Mouse (Mus musculus): ENCODE measurements around the gene Enpp6. TPM values are rescaled to one million over a fixed set of nuclear protein-coding genes. Genes with fewer than 3 reads are reported as not detected.
A peak's percentile ranks its signal among the peaks of the same experiment; 100 is the strongest.

Gene Enpp6
- total RNA-seq, 2 experiments from 2014 or later = 1.5 to 4.6 TPM

DNA sequence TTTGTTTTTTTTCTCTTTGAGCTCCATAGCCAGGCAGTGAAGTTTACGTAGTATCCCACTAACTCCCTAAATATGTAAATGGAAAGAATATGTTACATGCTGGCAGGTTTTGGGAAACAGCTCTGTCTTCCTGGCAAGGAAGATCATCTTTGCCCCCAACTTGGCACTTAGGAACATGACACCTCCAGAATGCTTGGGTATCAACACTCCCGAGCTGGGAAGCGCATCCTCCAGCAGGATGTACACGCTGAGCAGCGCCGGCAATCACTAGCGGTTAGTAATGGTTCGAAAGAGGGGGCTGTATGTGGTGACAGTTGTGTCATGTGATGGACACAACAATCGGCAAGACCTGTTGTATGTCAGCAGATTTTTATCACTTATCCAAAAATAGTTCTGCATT, 80.4 kb downstream of the Enpp6 start:
- no peak for DNase-seq

DNA sequence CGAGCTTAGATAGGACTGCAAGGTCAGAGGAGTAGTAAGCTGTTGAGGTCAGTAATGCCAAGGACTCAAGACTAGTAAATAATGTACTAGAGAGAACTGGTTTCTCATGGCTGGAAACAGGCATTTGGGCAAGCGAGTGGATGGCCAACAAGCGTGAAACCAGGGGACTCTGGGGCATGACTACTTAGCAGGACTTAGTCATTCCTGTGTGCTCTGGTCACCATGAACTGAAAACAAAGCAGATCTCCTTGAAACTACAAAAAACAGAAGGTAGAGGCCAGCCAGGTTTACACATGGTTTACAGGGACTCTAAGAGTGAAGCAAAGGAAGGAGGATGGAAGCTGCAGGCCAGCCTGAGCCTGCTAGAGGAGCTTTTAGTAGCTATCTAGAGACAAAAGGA, 82.9 kb downstream of the Enpp6 start:
- no peak for DNase-seq

DNA sequence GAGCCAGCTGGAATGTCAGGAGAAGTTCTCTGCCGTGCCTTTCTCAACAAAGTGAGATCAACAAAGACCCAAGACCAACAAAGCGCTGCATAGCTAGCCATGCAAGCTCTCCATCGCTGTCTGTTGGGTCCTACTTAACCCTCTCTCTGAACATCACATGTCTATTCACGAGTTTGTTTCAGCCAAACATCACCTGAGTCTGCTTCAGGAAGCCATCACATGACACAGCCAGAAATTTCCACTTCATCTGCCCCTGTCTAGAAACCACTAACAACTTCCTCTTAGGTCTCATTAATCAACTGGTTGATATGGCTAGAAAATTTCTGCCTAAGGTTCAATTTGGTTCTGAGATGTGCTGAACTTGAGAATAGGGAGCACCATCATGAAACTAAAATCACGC, 85.3 kb downstream of the Enpp6 start:
- DNase-seq = no peak

DNA sequence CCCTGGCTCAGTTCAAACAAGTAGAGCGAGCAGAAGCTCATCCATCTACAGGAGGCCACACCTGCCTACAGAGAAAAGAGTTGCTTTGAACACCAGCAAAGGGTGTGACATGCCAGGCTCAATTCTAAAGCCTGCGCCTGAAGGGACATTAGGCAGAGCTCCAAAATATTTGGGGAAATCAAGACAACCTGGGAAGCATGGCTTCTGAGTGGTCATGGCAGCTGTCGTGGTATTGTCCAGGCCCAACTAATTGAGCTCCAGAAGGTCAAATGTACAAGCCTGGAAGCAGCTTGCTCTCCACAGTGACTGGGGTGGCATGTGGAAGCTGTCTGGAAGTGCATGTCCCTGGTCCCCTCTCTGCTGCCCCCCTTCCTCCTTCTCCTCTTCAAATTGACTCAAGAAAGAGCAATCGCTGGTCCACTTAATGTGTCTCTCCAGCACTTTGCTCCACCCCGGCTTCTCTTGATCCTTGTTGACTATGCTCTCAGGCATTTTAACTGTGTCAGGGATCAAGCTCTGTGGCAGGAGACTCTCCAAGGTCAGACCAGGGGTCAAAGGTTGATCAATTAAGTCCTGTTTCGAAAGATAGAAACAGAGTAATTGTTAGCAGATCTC, 89.4 kb downstream of the Enpp6 start:
- DNase-seq = no peak

DNA sequence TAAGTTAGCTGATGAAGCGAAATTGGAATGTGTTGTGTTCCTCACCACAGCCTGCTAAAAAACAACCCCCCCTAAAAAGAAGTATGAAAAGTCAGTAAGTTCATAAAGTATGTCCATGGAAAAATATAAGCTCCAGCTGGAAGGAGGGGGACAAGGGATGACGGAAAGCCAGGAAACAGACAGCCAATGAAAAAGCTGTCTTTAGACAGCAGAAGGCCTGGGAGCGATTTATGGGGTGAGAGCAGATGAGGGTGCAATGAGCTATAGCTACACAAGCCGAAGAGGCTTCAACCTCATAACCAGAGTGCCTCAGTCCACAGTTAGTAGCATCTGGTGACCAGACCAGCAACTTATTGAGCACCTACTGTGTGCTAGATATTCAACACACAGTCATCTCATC, 93.3 kb downstream of the Enpp6 start:
- DNase-seq = no peak

DNA sequence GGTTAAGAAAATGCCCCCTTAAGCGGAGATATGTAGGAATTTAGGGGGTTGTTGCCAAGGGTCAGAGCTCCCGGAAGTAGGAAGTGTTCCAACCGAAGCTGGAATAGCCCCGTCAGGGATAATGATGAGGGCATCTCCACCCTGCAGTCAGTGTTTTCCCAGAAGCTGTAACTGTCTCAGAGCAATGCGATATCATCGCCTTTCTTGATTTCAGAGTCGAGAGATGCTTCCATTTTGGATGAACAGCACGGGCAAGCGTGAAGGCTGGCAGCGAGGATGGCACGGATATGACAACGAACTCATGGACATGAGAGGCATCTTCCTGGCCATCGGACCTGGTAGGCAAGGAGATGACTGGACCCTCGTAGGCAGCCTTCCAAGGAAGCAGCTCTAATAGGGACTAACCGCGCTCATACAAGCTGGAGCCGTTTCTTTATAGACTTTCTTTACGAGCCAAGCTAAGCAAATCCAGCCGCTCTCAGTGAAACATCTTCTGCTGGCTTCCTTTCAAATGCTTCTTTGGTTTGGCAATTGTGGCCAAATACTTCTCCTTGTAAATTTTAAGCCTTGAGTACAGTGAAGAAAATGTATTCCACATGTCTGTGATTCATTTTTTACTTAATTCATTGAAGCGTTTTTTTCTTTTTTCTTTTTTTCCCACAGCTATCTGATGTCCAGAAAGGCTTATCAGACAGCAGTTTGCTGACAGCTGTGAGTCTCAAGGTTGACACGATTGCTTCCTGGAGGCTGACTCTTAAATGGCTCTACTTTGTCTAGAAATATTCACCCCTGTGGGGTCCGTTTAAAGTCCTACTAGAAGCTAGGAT, 95.7 kb downstream of the Enpp6 start:
- DNase-seq = peak in 1 of 2 experiments; percentile 8

DNA sequence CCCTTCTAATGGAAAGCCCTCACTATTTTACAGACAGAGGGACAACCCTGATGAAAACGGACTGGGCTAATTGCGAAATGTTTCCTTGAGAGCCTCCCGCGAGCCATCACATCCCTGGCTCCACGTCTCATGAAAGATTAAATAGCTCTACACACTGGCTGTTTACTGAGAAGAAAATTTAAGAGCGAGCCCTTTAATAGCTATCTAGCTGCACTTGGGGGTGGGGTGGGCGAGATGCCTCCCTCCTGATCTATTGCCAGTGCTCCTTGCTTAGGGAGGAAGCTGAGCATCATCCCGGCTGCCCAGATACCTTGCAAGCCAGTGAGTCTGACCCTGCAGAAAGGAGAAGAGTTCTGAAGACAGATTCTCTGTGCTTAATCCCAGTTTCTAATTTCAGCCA, 103.3 kb downstream of the Enpp6 start:
- no peak for DNase-seq

- DNase-seq = no peak
Measured at GRCm38 (mm10) chr8:47105617-47106016, 118.9 kb downstream of the Enpp6 start.

GRCm38 (mm10) chr8:47114133-47114796, 127.6 kb downstream of the Enpp6 start:
- DNase-seq = peak; percentile 38 to 44

DNA sequence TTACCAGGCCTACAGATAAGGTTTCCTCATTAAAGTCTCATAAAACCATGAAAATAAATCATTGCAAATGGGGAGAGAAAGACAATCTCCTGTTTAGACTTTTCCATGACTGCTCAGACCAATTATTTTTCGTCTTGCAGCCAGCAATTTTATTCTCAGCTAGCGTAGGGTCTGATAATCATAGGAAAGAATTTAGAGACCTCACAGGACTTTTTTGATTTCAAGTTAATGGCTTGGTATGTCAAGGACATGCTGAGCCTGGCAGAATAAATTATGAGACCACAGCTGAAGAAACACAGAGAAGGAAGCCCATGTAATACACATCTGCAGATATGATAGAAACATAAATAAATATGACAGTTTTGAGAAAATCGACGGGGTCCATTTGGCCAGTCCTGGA, 130.6 kb downstream of the Enpp6 start:
- no peak for DNase-seq

GRCm38 (mm10) chr8:47119895-47120294, 133.2 kb downstream of the Enpp6 start:
- no peak for DNase-seq

GRCm38 (mm10) chr8:47128859-47129258, 142.2 kb downstream of the Enpp6 start:
- no peak for DNase-seq

DNA sequence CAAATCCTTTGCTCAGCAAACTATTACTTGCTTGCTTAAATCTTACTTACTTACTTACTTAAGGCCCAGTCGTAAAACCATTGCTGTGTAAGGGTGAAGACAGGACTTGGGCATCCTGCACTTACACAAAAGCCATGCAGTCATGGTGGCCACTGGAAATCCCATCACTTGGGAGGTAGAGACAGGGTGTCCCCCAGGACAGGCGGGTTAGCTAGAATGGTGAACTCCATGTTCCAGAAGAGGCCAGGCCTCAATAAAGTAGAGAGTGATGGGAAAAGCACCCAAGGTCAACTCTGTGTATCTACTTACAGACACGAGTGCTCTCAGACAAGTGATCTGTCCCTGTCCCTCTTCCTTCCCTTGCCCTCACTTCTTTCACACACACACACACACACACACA, 146.7 kb downstream of the Enpp6 start:
- DNase-seq = no peak

GRCm38 (mm10) chr8:47134736-47135135, 148.0 kb downstream of the Enpp6 start:
- DNase-seq = no peak

DNA sequence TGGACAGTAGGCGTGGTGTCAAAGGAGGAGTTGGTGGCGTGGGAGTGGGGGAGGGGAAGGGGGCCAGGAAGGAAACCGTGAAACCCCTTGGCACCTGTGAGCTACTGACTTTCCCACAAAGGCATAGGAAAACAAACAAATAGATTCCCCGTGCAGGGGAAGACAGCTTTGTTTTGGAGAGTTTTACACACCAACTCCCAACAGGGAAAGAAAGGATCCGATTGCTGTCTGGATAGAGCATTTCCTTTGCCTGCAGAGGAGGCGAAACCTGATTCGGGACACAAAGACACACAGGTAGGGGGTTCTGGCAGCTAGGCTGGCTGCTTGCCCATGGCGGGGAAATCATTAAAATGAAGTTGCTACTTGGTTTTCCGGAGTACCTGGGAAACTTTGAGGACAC, 148.9 kb downstream of the Enpp6 start:
- no peak for DNase-seq

GRCm38 (mm10) chr8:47136047-47136446, 149.4 kb downstream of the Enpp6 start:
- DNase-seq = no peak

- no peak for DNase-seq
Measured at GRCm38 (mm10) chr8:47145258-47145657, 158.6 kb downstream of the Enpp6 start.

Other genes starting within 250 kb of the Enpp6 start
- gene Irf2, start 247.2 kb upstream of the Enpp6 start, total RNA-seq (2021) = 10 to 100 TPM; 67.9 to 76.9 TPM

All from adrenal gland, postnatal 36 days (tissue).